8 mouse cellular contexts compared by ENCODE assay signal in the genomic region with DNA sequence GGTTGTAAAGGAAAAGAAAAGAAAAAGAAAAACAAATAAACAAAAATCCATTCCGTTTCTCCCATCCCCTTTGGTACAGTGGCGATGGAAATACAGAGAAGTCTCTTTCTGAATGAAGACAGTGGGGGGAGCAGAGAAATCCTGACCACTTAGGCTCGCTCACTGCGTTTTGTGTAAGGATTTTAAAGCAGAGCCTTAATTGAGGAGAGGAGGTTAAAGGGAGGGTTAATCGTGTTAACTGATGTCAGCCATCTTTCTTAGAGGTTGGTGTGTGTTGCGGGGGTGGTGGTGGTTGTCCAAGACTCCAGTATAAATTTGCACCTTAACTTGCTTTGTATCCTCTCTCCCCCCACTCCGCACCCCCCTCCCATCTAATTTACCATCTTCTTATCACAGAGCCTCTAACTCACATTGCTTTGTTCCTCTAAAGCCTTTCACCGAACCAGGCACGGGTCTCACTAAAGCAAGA. TPM values are rescaled to one million over a fixed set of nuclear protein-coding genes. Genes with fewer than 3 reads are reported as not detected.
DNase-seq lines count a peak whose midpoint lies in the region; ATAC-seq and TF ChIP-seq lines count a peak whose summit lies in the region.

No protein-coding gene starts in this region.

- 38% methylated on average over 9 of the region's 9 CpGs for WGBS in lung, adult 2 months
- 57% methylated on average over 9 of the region's 9 CpGs for WGBS in forebrain, embryonic 10.5 days
- 47% methylated on average over 9 of the region's 9 CpGs for WGBS in liver, adult 2 months
- WGBS in neural tube, embryonic 15.5 days = 52% methylated on average over 9 of the region's 9 CpGs

- H3K27ac ChIP-seq in forebrain, embryonic 10.5 days = peak overlapping the region; percentile 94
- H3K27ac ChIP-seq in liver, adult 2 months (replicated peaks; ENCODE audit: insufficient read depth, low read depth, low read length) = peak overlapping the region; percentile 85
- H3K27ac ChIP-seq in neural tube, embryonic 15.5 days (replicated peaks) = peak overlapping the region; percentile 72; the same call in 1 of the 2 replicates

- peak overlapping the region; percentile 50 for H3K9ac ChIP-seq in liver, adult 2 months (ENCODE audit: low read depth, low read length)
- peak overlapping the region; percentile 74 for H3K9ac ChIP-seq in neural tube, embryonic 15.5 days (replicated peaks)

- H3K4me2 ChIP-seq in neural tube, embryonic 15.5 days = peak overlapping the region; percentile 97

- no peak for ATAC-seq in neural tube, embryonic 15.5 days (ENCODE audit: low FRiP score)

- no peak for TF ChIP-seq POLR2A in lung, adult 2 months (IDR thresholded peaks at IDR 0.05; ENCODE audit: borderline replicate concordance, extremely low read depth, low read depth, low read length)
- no peak for TF ChIP-seq POLR2A in liver, adult 2 months (IDR thresholded peaks at IDR 0.05; ENCODE audit: extremely low read depth, insufficient read depth, low read length)

- H3K79me2 ChIP-seq in liver, adult 2 months (ENCODE audit: control insufficient read depth, insufficient read depth, low read length) = peaks cover 19% of the 10 kb centered on the region; the same call in 1 of the 2 replicates

- peak overlapping the region; percentile 16 for H3K4me3 ChIP-seq in lung, adult 2 months (replicated peaks; ENCODE audit: extremely low read depth, low read depth, low read length)
- peak overlapping the region; percentile 76 for H3K4me3 ChIP-seq in forebrain, embryonic 10.5 days
- H3K4me3 ChIP-seq in liver, adult 2 months (ENCODE audit: insufficient read depth, low read depth, low read length) = no peak overlapping the region; the same call in 1 of the 2 replicates
- H3K4me3 ChIP-seq in neural tube, embryonic 15.5 days (replicated peaks) = peak overlapping the region; percentile 68

- peaks cover 23% of the 10 kb centered on the region for H3K4me1 ChIP-seq in lung, adult 2 months (ENCODE audit: control insufficient read depth, insufficient read depth, low read length)
- H3K4me1 ChIP-seq in forebrain, embryonic 10.5 days = peaks cover 28% of the 10 kb centered on the region
- peaks cover 22% of the 10 kb centered on the region for H3K4me1 ChIP-seq in liver, adult 2 months (ENCODE audit: control insufficient read depth, insufficient read depth, low read length)
- H3K4me1 ChIP-seq in neural tube, embryonic 15.5 days = peaks cover 27% of the 10 kb centered on the region

- intact Hi-C loops in gastrocnemius, postnatal 36 days (cut with DNase I) = loop anchor here (10.0 kb wide), 1 partner anchor 256 kb away; no protein-coding TSS in a partner anchor

- H3K27me3 ChIP-seq in forebrain, embryonic 10.5 days (ENCODE audit: poor library complexity, severe bottlenecking) = no peaks in the 10 kb centered on the region
- no peaks in the 10 kb centered on the region for H3K27me3 ChIP-seq in liver, adult 2 months (ENCODE audit: control insufficient read depth, insufficient read depth, low read length)
- no peaks in the 10 kb centered on the region for H3K27me3 ChIP-seq in neural tube, embryonic 15.5 days (replicated peaks)

- TF ChIP-seq CTCF in lung, adult 2 months (IDR thresholded peaks at IDR 0.05; ENCODE audit: insufficient read depth, low read length) = no peak
- no peak for TF ChIP-seq CTCF in liver, adult 2 months (IDR thresholded peaks at IDR 0.05; ENCODE audit: low read depth, low read length)

- no peak for DNase-seq in lung, adult 2 months
- DNase-seq in lung, adult 18-20 months = no peak
- no peak for DNase-seq in forebrain, embryonic 10.5 days (ENCODE audit: extremely low spot score, low spot score)
- DNase-seq in liver, adult 2 months (ENCODE audit: extremely low read depth, low read depth, low spot score) = no peak
- DNase-seq in cerebellum, postnatal 4 days (ENCODE audit: low spot score in 2 of 2) = no peak
- DNase-seq in gastrocnemius, postnatal 36 days = no peak
- no peak for DNase-seq in lung, postnatal 14 days

- H3K9me3 ChIP-seq in forebrain, embryonic 10.5 days = peaks cover 18% of the 10 kb centered on the region
- H3K9me3 ChIP-seq in neural tube, embryonic 15.5 days (replicated peaks) = no peaks in the 10 kb centered on the region

- H3K36me3 ChIP-seq in forebrain, embryonic 10.5 days (replicated peaks) = peaks cover 33% of the 10 kb centered on the region
- H3K36me3 ChIP-seq in liver, adult 2 months (ENCODE audit: control insufficient read depth, insufficient read depth, low read length) = peaks cover 7% of the 10 kb centered on the region; the same call in 1 of the 2 replicates
- H3K36me3 ChIP-seq in neural tube, embryonic 15.5 days = peaks cover 13% of the 10 kb centered on the region

RNA-seq across cellular contexts. Expression of gene Pelo, which starts 1.0 kb away (rescaled TPM):
- polyA plus RNA-seq in lung, adult 2 months (2012; rRNA removed) = 30.2 and 32.9 TPM in 2 replicates
- polyA plus RNA-seq in forebrain, embryonic 10.5 days (2016; fragmentation: Nextera tagmentation; extraction: Ambion mirVana) = 5.1 and 6.4 TPM in 2 replicates
- total RNA-seq in liver, adult 2 months (2014; rRNA removed) = 3.8 and 5.1 TPM in 2 replicates
- 20.3 and 28.5 TPM in 2 replicates for polyA plus RNA-seq in liver, adult 2 months (2012; rRNA removed)
- polyA plus RNA-seq in neural tube, embryonic 15.5 days (2015; fragmentation: Nextera tagmentation; extraction: Ambion mirVana) = 6.7 TPM in 2 replicates
- 10 to 100 TPM in 1 of 2 experiments, 1 to 10 TPM in 1; 8.2 to 10.3 TPM for total RNA-seq in gastrocnemius, postnatal 36 days (2021)

RNA-seq across cellular contexts. Expression of gene Gm49395, which starts 10.7 kb away (rescaled TPM):
- polyA plus RNA-seq in lung, adult 2 months (2012; rRNA removed) = 21.5 and 30.5 TPM in 2 replicates
- 1.7 and 2.0 TPM in 2 replicates for polyA plus RNA-seq in forebrain, embryonic 10.5 days (2016; fragmentation: Nextera tagmentation; extraction: Ambion mirVana)
- total RNA-seq in liver, adult 2 months (2014; rRNA removed) = 1.6 and 2.7 TPM in 2 replicates
- polyA plus RNA-seq in liver, adult 2 months (2012; rRNA removed) = 1.5 and 1.6 TPM in 2 replicates
- polyA plus RNA-seq in neural tube, embryonic 15.5 days (2015; fragmentation: Nextera tagmentation; extraction: Ambion mirVana) = 2.9 and 4.6 TPM in 2 replicates
- total RNA-seq in gastrocnemius, postnatal 36 days (2021) = 1 to 10 TPM; 1.0 to 3.8 TPM

RNA-seq across cellular contexts. Expression of gene Itga1, which starts 10.8 kb away (rescaled TPM):
- polyA plus RNA-seq in lung, adult 2 months (2012; rRNA removed) = 24.0 and 36.1 TPM in 2 replicates
- polyA plus RNA-seq in forebrain, embryonic 10.5 days (2016; fragmentation: Nextera tagmentation; extraction: Ambion mirVana) = 2.5 and 3.8 TPM in 2 replicates
- 20.1 and 22.2 TPM in 2 replicates for total RNA-seq in liver, adult 2 months (2014; rRNA removed)
- polyA plus RNA-seq in liver, adult 2 months (2012; rRNA removed) = 2.9 and 3.2 TPM in 2 replicates
- 7.0 and 8.7 TPM in 2 replicates for polyA plus RNA-seq in neural tube, embryonic 15.5 days (2015; fragmentation: Nextera tagmentation; extraction: Ambion mirVana)
- 1 to 10 TPM; 8.8 to 9.3 TPM for total RNA-seq in gastrocnemius, postnatal 36 days (2021)
